Mouse (Mus musculus) neural tube, embryonic 12.5 days (tissue): ENCODE results near the gene Fosl1. TPM values are rescaled to one million over a fixed set of nuclear protein-coding genes. Genes with fewer than 3 reads are reported as not detected.

ENCODE experiments used
- ATAC-seq: fragments of 200-750 bp; cut with Nextera tagmentation; 2 replicates; pipeline ENCODE4 v1.8.0; 2017; ENCODE audit warnings: low read depth, mild to moderate bottlenecking, moderate TSS enrichment, moderate library complexity; ENCODE audit not compliant: low FRiP score
- H3K27ac ChIP-seq: fragments of 300-500 bp; sonication (generic); 2 replicates; pipeline ENCODE4 v1.5.1; 2016
- H3K27me3 ChIP-seq: fragments of 300-500 bp; sonication (generic); replicated peaks from 2 replicates; pipeline ENCODE4 v1.6.1; 2016; ENCODE audit warnings: mild to moderate bottlenecking
- H3K36me3 ChIP-seq: fragments of 300-500 bp; sonication (generic); 2 replicates; pipeline ENCODE4 v1.6.1; 2016; ENCODE audit warnings: mild to moderate bottlenecking
- H3K4me1 ChIP-seq: fragments of 300-500 bp; sonication (generic); 2 replicates; pipeline ENCODE4 v1.6.1; 2016
- H3K4me2 ChIP-seq: fragments of 300-500 bp; sonication (generic); replicated peaks from 2 replicates; pipeline ENCODE4 v1.6.1; 2016; ENCODE audit warnings: mild to moderate bottlenecking
- H3K4me3 ChIP-seq: fragments of 300-500 bp; sonication (generic); 2 replicates; pipeline ENCODE4 v1.5.1; 2016
- H3K9ac ChIP-seq: fragments of 300-500 bp; sonication (generic); 2 replicates; pipeline ENCODE4 v1.6.1; 2016; ENCODE audit warnings: mild to moderate bottlenecking
- H3K9me3 ChIP-seq: fragments of 300-500 bp; sonication (generic); 2 replicates; pipeline ENCODE4 v1.6.1; 2016; ENCODE audit warnings: mild to moderate bottlenecking
- WGBS: fragments of 180-500 bp; shearing (Covaris S2); methylation state at CpG from one replicate; pipeline ENCODE4 v1.1.7; 2016; 5-methylcytosine and 5-hydroxymethylcytosine counted together
- polyA plus RNA-seq: library from polyadenylated mRNA; unstranded; fragments of >200 nt; fragmentation: Nextera tagmentation; extraction: Ambion mirVana; gene quantifications from 2 replicates; pipeline ENCODE4 v1.2.1, GENCODE M21; 2016

The Fosl1 gene
- polyA plus RNA-seq, 1 experiment from 2014 or later = not detected

- H3K9ac ChIP-seq = peak overlapping the region; percentile 54; the same call in 1 of the 2 replicates
- H3K4me1 ChIP-seq = peaks cover 16% of the 10 kb centered on the region
- WGBS = 7% methylated on average over 36 of the region's 36 CpGs
- H3K27ac ChIP-seq = no peak overlapping the region
- H3K4me2 ChIP-seq = peak overlapping the region; percentile 95
- H3K27me3 ChIP-seq = peaks cover 60% of the 10 kb centered on the region
- H3K4me3 ChIP-seq = peak overlapping the region; percentile 34
- no peaks in the 10 kb centered on the region for H3K36me3 ChIP-seq
- no peak for ATAC-seq
- H3K9me3 ChIP-seq = no peaks in the 10 kb centered on the region
These were observed 1.2 kb downstream of the Fosl1 start for GRCm38 (mm10) chr19:5448354-5449150.

GRCm38 (mm10) chr19:5449673-5450072 lies 2.3 kb downstream of the Fosl1 start:
- Histone ChIP-seq H3K4me1 (peaks cover 18% of the 10 kb centered on the region), H3K4me2 (no peak overlapping the region), H3K4me3 (no peak overlapping the region), H3K27me3 (peaks cover 60% of the 10 kb centered on the region), H3K9ac (no peak overlapping the region), H3K9me3 (no peaks in the 10 kb centered on the region), H3K27ac (no peak overlapping the region), H3K36me3 (peaks cover 9% of the 10 kb centered on the region; the same call in 1 of the 2 replicates)
- ATAC-seq = no peak
- WGBS = 90% methylated on average over 3 of the region's 3 CpGs

- H3K4me2 ChIP-seq = no peak overlapping the region
- ATAC-seq = no peak
- no peak overlapping the region for H3K4me3 ChIP-seq
- H3K9ac ChIP-seq = no peak overlapping the region
- H3K9me3 ChIP-seq = no peaks in the 10 kb centered on the region
- peaks cover 41% of the 10 kb centered on the region for H3K27me3 ChIP-seq
- no peak overlapping the region for H3K27ac ChIP-seq
- peaks cover 10% of the 10 kb centered on the region; the same call in 1 of the 2 replicates for H3K36me3 ChIP-seq
- peaks cover 39% of the 10 kb centered on the region for H3K4me1 ChIP-seq
- WGBS = 87% methylated on average over 6 of the region's 6 CpGs
These were observed 4.4 kb downstream of the Fosl1 start for GRCm38 (mm10) chr19:5451766-5452165.

GRCm38 (mm10) chr19:5455037-5455436 lies 7.7 kb downstream of the Fosl1 start:
- H3K36me3 ChIP-seq = peaks cover 10% of the 10 kb centered on the region; the same call in 1 of the 2 replicates
- peaks cover 27% of the 10 kb centered on the region for H3K4me1 ChIP-seq
- peak overlapping the region; percentile 99 for H3K4me2 ChIP-seq
- no peaks in the 10 kb centered on the region for H3K9me3 ChIP-seq
- no peak overlapping the region for H3K4me3 ChIP-seq
- no peak for ATAC-seq
- no peak overlapping the region for H3K27ac ChIP-seq
- H3K9ac ChIP-seq = peak overlapping the region; percentile 88; the same call in 1 of the 2 replicates
- 86% methylated on average over 12 of the region's 12 CpGs for WGBS
- peaks cover 8% of the 10 kb centered on the region for H3K27me3 ChIP-seq

- no peak for ATAC-seq
- Histone ChIP-seq H3K27ac (no peak overlapping the region), H3K9me3 (no peaks in the 10 kb centered on the region), H3K4me2 (peak overlapping the region; percentile 99), H3K4me1 (peaks cover 29% of the 10 kb centered on the region), H3K36me3 (peaks cover 10% of the 10 kb centered on the region; the same call in 1 of the 2 replicates), H3K4me3 (peak overlapping the region; percentile 77), H3K9ac (peak overlapping the region; percentile 88), H3K27me3 (peaks cover 3% of the 10 kb centered on the region)
- WGBS = 73% methylated on average over 8 of the region's 8 CpGs
These were observed 8.2 kb downstream of the Fosl1 start for GRCm38 (mm10) chr19:5455568-5455967.

GRCm38 (mm10) chr19:5456241-5456921 lies 9.0 kb downstream of the Fosl1 start:
- no peak for ATAC-seq
- Histone ChIP-seq H3K4me1 (peaks cover 35% of the 10 kb centered on the region), H3K36me3 (peaks cover 10% of the 10 kb centered on the region; the same call in 1 of the 2 replicates), H3K4me3 (peak overlapping the region; percentile 77), H3K9me3 (no peaks in the 10 kb centered on the region), H3K27ac (peak overlapping the region; percentile 93), H3K4me2 (peak overlapping the region; percentile 99), H3K27me3 (no peaks in the 10 kb centered on the region; the same call in 1 of the 2 replicates), H3K9ac (peak overlapping the region; percentile 88)
- WGBS = 4% methylated on average over 26 of the region's 26 CpGs

- Histone ChIP-seq H3K36me3 (peaks cover 10% of the 10 kb centered on the region; the same call in 1 of the 2 replicates), H3K27me3 (no peaks in the 10 kb centered on the region; the same call in 1 of the 2 replicates), H3K27ac (peak overlapping the region; percentile 93), H3K4me1 (peaks cover 37% of the 10 kb centered on the region), H3K4me3 (peak overlapping the region; percentile 77), H3K9ac (peak overlapping the region; percentile 88), H3K4me2 (peak overlapping the region; percentile 99), H3K9me3 (no peaks in the 10 kb centered on the region)
- under 1% methylated on average over 70 of the region's 70 CpGs for WGBS
- ATAC-seq = peak; percentile 85
These were observed 9.8 kb downstream of the Fosl1 start for GRCm38 (mm10) chr19:5456922-5457745.

GRCm38 (mm10) chr19:5457746-5458442 lies 10.5 kb downstream of the Fosl1 start, which contains the start of gene Ccdc85b:
Gene Ccdc85b (minus strand): TSS chr19:5457894.
- 17% methylated on average over 14 of the region's 14 CpGs for WGBS
- peak within 1 kb of the TSS; percentile 88 for H3K9ac ChIP-seq
- ATAC-seq = no peak
- no peaks in the 10 kb centered on the region; the same call in 1 of the 2 replicates for H3K27me3 ChIP-seq
- H3K4me3 ChIP-seq = peak within 1 kb of the TSS; percentile 77
- peaks cover 16% of the 10 kb centered on the region; the same call in 1 of the 2 replicates for H3K36me3 ChIP-seq
- no peaks in the 10 kb centered on the region for H3K9me3 ChIP-seq
- peak within 1 kb of the TSS; percentile 99 for H3K4me2 ChIP-seq
- H3K4me1 ChIP-seq = peaks cover 37% of the 10 kb centered on the region
- H3K27ac ChIP-seq = peak within 1 kb of the TSS; percentile 93

- 71% methylated on average over 7 of the region's 7 CpGs for whole genome bisulfite sequencing
- H3K36me3 ChIP-seq = peaks cover 19% of the 10 kb centered on the region
- no peaks in the 10 kb centered on the region for H3K9me3 ChIP-seq
- no peak overlapping the region for H3K4me2 ChIP-seq
- no peak overlapping the region for H3K4me3 ChIP-seq
- no peak overlapping the region for H3K9ac ChIP-seq
- no peaks in the 10 kb centered on the region; the same call in 1 of the 2 replicates for H3K27me3 ChIP-seq
- H3K4me1 ChIP-seq = peaks cover 42% of the 10 kb centered on the region
- no peak overlapping the region for H3K27ac ChIP-seq
- ATAC-seq = no peak
These were observed 11.7 kb downstream of the Fosl1 start for GRCm38 (mm10) chr19:5459019-5459418.

GRCm38 (mm10) chr19:5459896-5460295 lies 12.5 kb downstream of the Fosl1 start:
- Histone ChIP-seq H3K4me3 (peak overlapping the region; percentile 73), H3K9ac (peak overlapping the region; percentile 78), H3K4me1 (peaks cover 43% of the 10 kb centered on the region), H3K4me2 (peak overlapping the region; percentile 94), H3K36me3 (peaks cover 13% of the 10 kb centered on the region), H3K9me3 (no peaks in the 10 kb centered on the region), H3K27ac (no peak overlapping the region), H3K27me3 (no peaks in the 10 kb centered on the region; the same call in 1 of the 2 replicates)
- WGBS = 22% methylated on average over 3 of the region's 3 CpGs
- ATAC-seq = no peak

- H3K4me1 ChIP-seq = peaks cover 37% of the 10 kb centered on the region
These were observed 13.1 kb downstream of the Fosl1 start, which contains the start of gene Fibp for GRCm38 (mm10) chr19:5460465-5460911. Gene Fibp (plus strand): TSS chr19:5460615.

More at GRCm38 (mm10) chr19:5460465-5460911, 13.1 kb downstream of the Fosl1 start, which contains the start of gene Fibp:
- Histone ChIP-seq H3K36me3 (peaks cover 19% of the 10 kb centered on the region), H3K27ac (no peak within 1 kb of the TSS), H3K4me3 (peak within 1 kb of the TSS; percentile 73), H3K4me2 (peak within 1 kb of the TSS; percentile 94), H3K27me3 (no peaks in the 10 kb centered on the region; the same call in 1 of the 2 replicates), H3K9me3 (no peaks in the 10 kb centered on the region), H3K9ac (peak within 1 kb of the TSS; percentile 78)
- peak; percentile 54; the same call in 1 of the 2 replicates for ATAC-seq
- WGBS = under 1% methylated on average over 32 of the region's 32 CpGs
